Mouse (Mus musculus) adrenal gland, postnatal 25 days (tissue): ENCODE results near the gene Nkx1-1. TPM values are rescaled to one million over a fixed set of nuclear protein-coding genes. Genes with fewer than 3 reads are reported as not detected.

Experiments
- DNase-seq: peaks from one replicate; pipeline ENCODE4 v3.0.0; 2021; ENCODE audit warnings: mixed read lengths
- total RNA-seq: library from RNA; stranded (reverse); gene quantifications from 2 replicates; pipeline ENCODE4 v1.2.3, GENCODE M21; 2021

Nkx1-1 gene
- total RNA-seq, 1 experiment from 2014 or later, result not detected

GRCm38 (mm10) chr5:33420313-33420712, 13.5 kb downstream of the Nkx1-1 start:
- no peak for DNase-seq

GRCm38 (mm10) chr5:33400819-33401218, 33.0 kb downstream of the Nkx1-1 start:
- DNase-seq, result no peak

- DNase-seq, result no peak
Observed at GRCm38 (mm10) chr5:33396828-33397227, 36.9 kb downstream of the Nkx1-1 start.

GRCm38 (mm10) chr5:33395693-33396092, 38.1 kb downstream of the Nkx1-1 start:
- DNase-seq, result no peak

- DNase-seq, result peak; percentile 74
Observed at GRCm38 (mm10) chr5:33393803-33394202, 40.0 kb downstream of the Nkx1-1 start.

- DNase-seq, result no peak
Observed at GRCm38 (mm10) chr5:33387550-33387949, 46.2 kb downstream of the Nkx1-1 start.

Other genes with a start within 250 kb of the Nkx1-1 start
- 0.39 TPM in 1 of 2 replicates, not detected in the other for gene Spon2, start 215.5 kb downstream of the Nkx1-1 start, total RNA-seq
- gene Ctbp1, start 159.0 kb downstream of the Nkx1-1 start, total RNA-seq, result 222 and 223 TPM in 2 replicates
- 102 and 119 TPM in 2 replicates for gene Maea, start 98.5 kb downstream of the Nkx1-1 start, total RNA-seq
- gene Uvssa, start 55.4 kb downstream of the Nkx1-1 start, total RNA-seq, result 7.7 and 12.2 TPM in 2 replicates
- gene Fam53a, start 195.7 kb upstream of the Nkx1-1 start, total RNA-seq, result 23.5 and 37.0 TPM in 2 replicates
- gene Gm9903, start 195.9 kb upstream of the Nkx1-1 start, total RNA-seq, result 0.64 TPM in 1 of 2 replicates, not detected in the other
- 48.6 and 54.7 TPM in 2 replicates for gene Slbp, start 218.6 kb upstream of the Nkx1-1 start, total RNA-seq
- 14.2 and 14.4 TPM in 2 replicates for gene Tacc3, start 224.2 kb upstream of the Nkx1-1 start, total RNA-seq
- gene Tmem129, start 224.4 kb upstream of the Nkx1-1 start, total RNA-seq, result 27.7 and 29.5 TPM in 2 replicates